Mouse (Mus musculus): ENCODE data around the gene Map3k11. TPM values are rescaled to one million over a fixed set of nuclear protein-coding genes. Genes with fewer than 3 reads are reported as not detected.
A peak's percentile ranks its signal among the peaks of the same experiment; 100 is the strongest.

Gene Map3k11
- polyA plus RNA-seq, 1 experiment: 73.4 TPM

GRCm38 (mm10) chr19:5710068-5710467 is 21.5 kb downstream of the Map3k11 start:
- peaks cover 17% of the 10 kb centered on the region; the same call in 1 of the 2 replicates for H3K4me1 ChIP-seq (ENCODE audit: control insufficient read depth, insufficient read depth, insufficient read length)
- no peak for DNase-seq (ENCODE audit: low read depth in 1 of 2, low spot score in 2 of 2)
- TF ChIP-seq POLR2A (IDR thresholded peaks at IDR 0.05; ENCODE audit: low read depth, low read length) (no peak), CTCF (IDR thresholded peaks at IDR 0.05; ENCODE audit: extremely low read depth, insufficient read depth, insufficient read length, insufficient replicate concordance) (no peak)
- H3K4me3 ChIP-seq (ENCODE audit: extremely low read depth, insufficient read depth, insufficient read length): no peak overlapping the region
- peaks cover 33% of the 10 kb centered on the region for H3K36me3 ChIP-seq (ENCODE audit: control insufficient read depth, insufficient read depth, low read length)
- H3K27me3 ChIP-seq (ENCODE audit: control insufficient read depth, insufficient read depth, low read length): no peaks in the 10 kb centered on the region
- WGBS: 96% methylated on average over 6 of the region's 6 CpGs
- no peak overlapping the region for H3K27ac ChIP-seq (ENCODE audit: insufficient read depth, low read length)

- no peak for TF ChIP-seq CTCF (IDR thresholded peaks at IDR 0.05; ENCODE audit: extremely low read depth, insufficient read depth, insufficient read length, insufficient replicate concordance)
- no peak overlapping the region for H3K27ac ChIP-seq (ENCODE audit: insufficient read depth, low read length)
- peaks cover 33% of the 10 kb centered on the region for H3K36me3 ChIP-seq (ENCODE audit: control insufficient read depth, insufficient read depth, low read length)
- H3K4me3 ChIP-seq (ENCODE audit: extremely low read depth, insufficient read depth, insufficient read length): no peak overlapping the region
- H3K27me3 ChIP-seq (ENCODE audit: control insufficient read depth, insufficient read depth, low read length): no peaks in the 10 kb centered on the region
- WGBS: 97% methylated on average over 8 of the region's 8 CpGs
- DNase-seq (ENCODE audit: low read depth in 1 of 2, low spot score in 2 of 2): no peak
- peaks cover 17% of the 10 kb centered on the region; the same call in 1 of the 2 replicates for H3K4me1 ChIP-seq (ENCODE audit: control insufficient read depth, insufficient read depth, insufficient read length)
These were observed 22.0 kb downstream of the Map3k11 start for GRCm38 (mm10) chr19:5710581-5710980.

GRCm38 (mm10) chr19:5711218-5711617 is 22.7 kb downstream of the Map3k11 start:
- peak in 1 of 2 experiments; percentile 58 for DNase-seq (ENCODE audit: low read depth in 1 of 2, low spot score in 2 of 2)
- 63% methylated on average over 3 of the region's 3 CpGs for WGBS

GRCm38 (mm10) chr19:5711907-5712460 is 23.4 kb downstream of the Map3k11 start:
- Histone ChIP-seq H3K4me1 (ENCODE audit: control insufficient read depth, insufficient read depth, insufficient read length) (peaks cover 17% of the 10 kb centered on the region; the same call in 1 of the 2 replicates), H3K4me3 (ENCODE audit: extremely low read depth, insufficient read depth, insufficient read length) (no peak overlapping the region), H3K36me3 (ENCODE audit: control insufficient read depth, insufficient read depth, low read length) (peaks cover 33% of the 10 kb centered on the region), H3K27me3 (ENCODE audit: control insufficient read depth, insufficient read depth, low read length) (no peaks in the 10 kb centered on the region), H3K27ac (ENCODE audit: insufficient read depth, low read length) (peak overlapping the region; percentile 51)
- no peak for DNase-seq (ENCODE audit: low read depth in 1 of 2, low spot score in 2 of 2)
- TF ChIP-seq POLR2A (IDR thresholded peaks at IDR 0.05; ENCODE audit: low read depth, low read length) (no peak), CTCF (IDR thresholded peaks at IDR 0.05; ENCODE audit: extremely low read depth, insufficient read depth, insufficient read length, insufficient replicate concordance) (no peak)
- 54% methylated on average over 14 of the region's 14 CpGs for WGBS

More at GRCm38 (mm10) chr19:5711218-5711617, 22.7 kb downstream of the Map3k11 start:
- TF ChIP-seq POLR2A (IDR thresholded peaks at IDR 0.05; ENCODE audit: low read depth, low read length): no peak
- TF ChIP-seq CTCF (IDR thresholded peaks at IDR 0.05; ENCODE audit: extremely low read depth, insufficient read depth, insufficient read length, insufficient replicate concordance): peak; percentile 73; the same call in 1 of the 2 replicates
- H3K4me3 ChIP-seq (ENCODE audit: extremely low read depth, insufficient read depth, insufficient read length): no peak overlapping the region
- peaks cover 17% of the 10 kb centered on the region; the same call in 1 of the 2 replicates for H3K4me1 ChIP-seq (ENCODE audit: control insufficient read depth, insufficient read depth, insufficient read length)
- H3K27me3 ChIP-seq (ENCODE audit: control insufficient read depth, insufficient read depth, low read length): no peaks in the 10 kb centered on the region
- peaks cover 36% of the 10 kb centered on the region for H3K36me3 ChIP-seq (ENCODE audit: control insufficient read depth, insufficient read depth, low read length)
- no peak overlapping the region; the same call in 1 of the 2 replicates for H3K27ac ChIP-seq (ENCODE audit: insufficient read depth, low read length)

- TF ChIP-seq CTCF (IDR thresholded peaks at IDR 0.05; ENCODE audit: extremely low read depth, insufficient read depth, insufficient read length, insufficient replicate concordance): no peak
- TF ChIP-seq POLR2A (IDR thresholded peaks at IDR 0.05; ENCODE audit: low read depth, low read length): no peak
- no peak for DNase-seq (ENCODE audit: low read depth in 1 of 2, low spot score in 2 of 2)
- Histone ChIP-seq H3K27me3 (ENCODE audit: control insufficient read depth, insufficient read depth, low read length) (no peaks in the 10 kb centered on the region), H3K27ac (ENCODE audit: insufficient read depth, low read length) (peak overlapping the region; percentile 30; the same call in 1 of the 2 replicates), H3K4me1 (ENCODE audit: control insufficient read depth, insufficient read depth, insufficient read length) (peaks cover 17% of the 10 kb centered on the region; the same call in 1 of the 2 replicates), H3K4me3 (ENCODE audit: extremely low read depth, insufficient read depth, insufficient read length) (no peak overlapping the region), H3K36me3 (ENCODE audit: control insufficient read depth, insufficient read depth, low read length) (peaks cover 33% of the 10 kb centered on the region)
- 69% methylated on average over 5 of the region's 5 CpGs for WGBS
These were observed 24.7 kb downstream of the Map3k11 start for GRCm38 (mm10) chr19:5713255-5713654.

GRCm38 (mm10) chr19:5713730-5714129 is 25.2 kb downstream of the Map3k11 start:
- Histone ChIP-seq H3K27ac (ENCODE audit: insufficient read depth, low read length) (peak overlapping the region; percentile 30; the same call in 1 of the 2 replicates), H3K36me3 (ENCODE audit: control insufficient read depth, insufficient read depth, low read length) (peaks cover 30% of the 10 kb centered on the region), H3K4me1 (ENCODE audit: control insufficient read depth, insufficient read depth, insufficient read length) (peaks cover 17% of the 10 kb centered on the region; the same call in 1 of the 2 replicates), H3K27me3 (ENCODE audit: control insufficient read depth, insufficient read depth, low read length) (no peaks in the 10 kb centered on the region), H3K4me3 (ENCODE audit: extremely low read depth, insufficient read depth, insufficient read length) (no peak overlapping the region)
- TF ChIP-seq POLR2A (IDR thresholded peaks at IDR 0.05; ENCODE audit: low read depth, low read length): no peak
- TF ChIP-seq CTCF (IDR thresholded peaks at IDR 0.05; ENCODE audit: extremely low read depth, insufficient read depth, insufficient read length, insufficient replicate concordance): no peak
- no peak for DNase-seq (ENCODE audit: low read depth in 1 of 2, low spot score in 2 of 2)
- 17% methylated on average over 2 of the region's 2 CpGs for WGBS
